Mouse (Mus musculus) stomach, embryonic 14.5 days (tissue): ENCODE results near the gene Bicral. TPM values are rescaled to one million over a fixed set of nuclear protein-coding genes. Genes with fewer than 3 reads are reported as not detected.
"Not testable (repeated sequence)": the region's sequence is repeated elsewhere in the genome, so short reads cannot be mapped to it uniquely, and the experiment has no call there.

Source experiments
- ATAC-seq: fragments of 200-750 bp; cut with Nextera tagmentation; 2 replicates; pipeline ENCODE4 v1.8.0; 2017; ENCODE audit warnings: low read depth, moderate TSS enrichment; ENCODE audit not compliant: insufficient number of reproducible peaks, insufficient read depth, low FRiP score
- H3K27ac ChIP-seq: fragments of 300-500 bp; sonication (generic); 2 replicates; pipeline ENCODE4 v1.5.1; 2014; ENCODE audit warnings: mild to moderate bottlenecking, low read length, moderate library complexity, mixed read lengths
- H3K27me3 ChIP-seq: fragments of 300-500 bp; sonication (generic); 2 replicates; pipeline ENCODE4 v1.6.1; 2014; ENCODE audit warnings: low read length, control low read depth, mixed read lengths; ENCODE audit not compliant: control insufficient read depth, insufficient read depth
- H3K36me3 ChIP-seq: fragments of 300-500 bp; sonication (generic); 2 replicates; pipeline ENCODE4 v1.6.1; 2014; ENCODE audit warnings: mild to moderate bottlenecking, control low read depth, low read length, moderate library complexity, mixed read lengths; ENCODE audit not compliant: control insufficient read depth, insufficient read depth
- H3K4me1 ChIP-seq: fragments of 300-500 bp; sonication (generic); 2 replicates; pipeline ENCODE4 v1.6.1; 2014; ENCODE audit warnings: low read length, control low read depth, mixed read lengths; ENCODE audit not compliant: control insufficient read depth, insufficient read depth
- H3K4me2 ChIP-seq: fragments of 300-500 bp; sonication (generic); replicated peaks from 2 replicates; pipeline ENCODE4 v1.6.1; 2014; ENCODE audit warnings: low read depth, low read length, control low read depth
- H3K4me3 ChIP-seq: fragments of 300-500 bp; sonication (generic); 2 replicates; pipeline ENCODE4 v1.5.1; 2014; ENCODE audit warnings: low read depth, low read length, control low read depth
- H3K9ac ChIP-seq: fragments of 300-500 bp; sonication (generic); replicated peaks from 2 replicates; pipeline ENCODE4 v1.6.1; 2014; ENCODE audit warnings: low read depth, mild to moderate bottlenecking, control low read depth, low read length, moderate library complexity, mixed read lengths
- H3K9me3 ChIP-seq: fragments of 300-500 bp; sonication (generic); 2 replicates; pipeline ENCODE4 v1.6.1; 2016; ENCODE audit warnings: low read depth, low read length, control low read depth; ENCODE audit not compliant: control insufficient read depth
- WGBS: fragments of 180-500 bp; shearing (Covaris S2); extraction: QIAGEN DNeasy Blood & Tissue Kit; methylation state at CpG from one replicate; pipeline ENCODE4 v1.1.7; 2014; 5-methylcytosine and 5-hydroxymethylcytosine counted together
- polyA plus RNA-seq: library from polyadenylated mRNA; unstranded; fragments of >200 nt; fragmentation: Nextera tagmentation; extraction: Ambion mirVana; gene quantifications from 2 replicates; pipeline ENCODE4 v1.2.1, GENCODE M21; 2014

Gene Bicral
- polyA plus RNA-seq, 1 experiment from 2014 or later = 6.6 TPM

DNA sequence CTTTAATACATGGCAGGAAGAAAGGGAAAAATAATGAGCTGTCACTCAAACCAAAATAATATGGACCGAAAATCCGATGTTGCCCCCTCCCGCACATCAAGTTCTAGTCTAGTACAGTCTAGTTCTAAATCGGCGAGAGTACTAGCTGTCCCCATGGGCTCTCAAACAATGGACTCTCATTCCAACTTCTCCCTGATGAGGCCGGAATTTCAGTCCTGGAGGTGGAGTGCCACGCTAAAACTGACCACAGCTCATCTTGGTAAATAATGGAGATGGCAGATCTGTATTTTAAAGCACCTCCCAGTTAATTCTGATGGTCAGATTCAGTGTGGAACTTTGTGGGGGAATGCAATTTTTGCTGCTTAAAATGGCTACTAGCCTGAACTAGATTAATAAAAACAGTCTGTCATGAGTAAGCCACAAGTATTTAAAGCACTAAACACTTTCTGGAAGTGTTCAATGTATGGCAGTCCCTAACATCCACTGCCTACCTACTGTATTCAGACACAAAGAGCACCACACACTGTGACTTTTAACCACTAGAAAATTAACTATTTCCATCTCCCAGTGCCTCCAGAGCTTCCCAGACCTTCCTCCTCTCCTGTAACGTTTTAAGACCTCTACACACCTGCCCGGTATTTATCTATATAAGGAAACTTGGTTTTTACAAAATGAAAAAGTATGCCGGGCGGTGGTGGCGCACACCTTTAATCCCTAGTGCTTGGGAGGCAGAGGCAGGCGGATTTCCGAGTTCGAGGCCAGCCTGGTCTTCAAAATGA, 2.8 kb downstream of the Bicral start:
- Histone ChIP-seq H3K27ac (peak overlapping the region; percentile 100), H3K9ac (peak overlapping the region; percentile 100), H3K4me1 (peaks cover 19% of the 10 kb centered on the region), H3K9me3 (no peaks in the 10 kb centered on the region), H3K27me3 (no peaks in the 10 kb centered on the region), H3K36me3 (no peaks in the 10 kb centered on the region), H3K4me2 (peak overlapping the region; percentile 61), H3K4me3 (peak overlapping the region; percentile 96)
- 55% methylated on average over 15 of the region's 15 CpGs for WGBS
- ATAC-seq = no peak

- no peak for ATAC-seq
- peak overlapping the region; percentile 59; the same call in 1 of the 2 replicates for H3K27ac ChIP-seq
- peak overlapping the region; percentile 61; the same call in 1 of the 2 replicates for H3K4me2 ChIP-seq
- no peaks in the 10 kb centered on the region for H3K36me3 ChIP-seq
- 64% methylated on average over 8 of the region's 8 CpGs for WGBS
- H3K4me3 ChIP-seq = 0 out of 2 replicates have a peak overlapping the region, but pooled peaks have one; percentile 96
- H3K9ac ChIP-seq = no peak overlapping the region
- H3K27me3 ChIP-seq = no peaks in the 10 kb centered on the region
- no peaks in the 10 kb centered on the region for H3K9me3 ChIP-seq
- H3K4me1 ChIP-seq = peaks cover 19% of the 10 kb centered on the region
Measured at GRCm38 (mm10) chr17:46854640-46855110, 3.6 kb downstream of the Bicral start.

DNA sequence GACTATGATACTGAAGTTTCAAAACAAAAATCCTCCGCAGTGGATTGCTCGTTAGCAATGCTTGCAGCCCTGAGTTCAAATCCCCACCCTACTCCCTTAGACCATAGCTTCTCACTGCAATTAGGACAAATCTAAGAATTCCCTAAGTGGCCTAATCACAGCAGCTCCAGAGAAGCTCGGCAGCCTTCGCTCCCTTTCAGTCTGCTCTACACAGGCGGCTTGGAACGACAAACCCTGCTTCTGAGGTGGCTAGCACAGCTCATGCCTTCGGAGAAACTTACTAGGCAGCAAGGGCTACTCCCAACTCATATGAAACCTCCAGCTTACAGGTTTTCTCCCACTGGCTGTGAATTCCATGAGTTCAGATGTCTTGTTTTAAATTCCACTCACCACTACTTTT, 4.2 kb downstream of the Bicral start:
- H3K9me3 ChIP-seq = no peaks in the 10 kb centered on the region
- 85% methylated on average over 7 of the region's 7 CpGs for WGBS
- no peak for ATAC-seq
- no peak overlapping the region for H3K4me3 ChIP-seq
- peaks cover 17% of the 10 kb centered on the region for H3K4me1 ChIP-seq
- H3K27ac ChIP-seq = peak overlapping the region; percentile 59; the same call in 1 of the 2 replicates
- no peaks in the 10 kb centered on the region for H3K27me3 ChIP-seq
- H3K4me2 ChIP-seq = no peak overlapping the region
- H3K9ac ChIP-seq = no peak overlapping the region
- H3K36me3 ChIP-seq = no peaks in the 10 kb centered on the region

GRCm38 (mm10) chr17:46853281-46853680, 5.0 kb downstream of the Bicral start:
- 35% methylated on average over 6 of the region's 6 CpGs for WGBS
- ATAC-seq = no peak
- no peaks in the 10 kb centered on the region for H3K27me3 ChIP-seq
- H3K36me3 ChIP-seq = no peaks in the 10 kb centered on the region
- peaks cover 16% of the 10 kb centered on the region for H3K4me1 ChIP-seq
- peak overlapping the region; percentile 61 for H3K27ac ChIP-seq
- H3K9ac ChIP-seq = no peak overlapping the region
- no peak overlapping the region for H3K4me2 ChIP-seq
- H3K4me3 ChIP-seq = no peak overlapping the region
- H3K9me3 ChIP-seq = no peaks in the 10 kb centered on the region

GRCm38 (mm10) chr17:46852725-46853124, 5.6 kb downstream of the Bicral start:
- Histone ChIP-seq H3K9ac (no peak overlapping the region), H3K4me1 (peaks cover 16% of the 10 kb centered on the region), H3K27ac (peak overlapping the region; percentile 61; the same call in 1 of the 2 replicates), H3K36me3 (no peaks in the 10 kb centered on the region), H3K4me3 (no peak overlapping the region), H3K9me3 (no peaks in the 10 kb centered on the region), H3K27me3 (no peaks in the 10 kb centered on the region), H3K4me2 (no peak overlapping the region)
- WGBS = 16% methylated on average over 6 of the region's 6 CpGs
- no peak for ATAC-seq

GRCm38 (mm10) chr17:46847206-46847605, 11.1 kb downstream of the Bicral start:
- no peak overlapping the region for H3K4me3 ChIP-seq
- no peaks in the 10 kb centered on the region for H3K27me3 ChIP-seq
- no peaks in the 10 kb centered on the region for H3K36me3 ChIP-seq
- no peak for ATAC-seq
- H3K9ac ChIP-seq = no peak overlapping the region
- no peaks in the 10 kb centered on the region for H3K9me3 ChIP-seq
- H3K27ac ChIP-seq = no peak overlapping the region
- H3K4me1 ChIP-seq = no peaks in the 10 kb centered on the region
- H3K4me2 ChIP-seq = no peak overlapping the region
- 92% methylated on average over 7 of the region's 7 CpGs for WGBS

DNA sequence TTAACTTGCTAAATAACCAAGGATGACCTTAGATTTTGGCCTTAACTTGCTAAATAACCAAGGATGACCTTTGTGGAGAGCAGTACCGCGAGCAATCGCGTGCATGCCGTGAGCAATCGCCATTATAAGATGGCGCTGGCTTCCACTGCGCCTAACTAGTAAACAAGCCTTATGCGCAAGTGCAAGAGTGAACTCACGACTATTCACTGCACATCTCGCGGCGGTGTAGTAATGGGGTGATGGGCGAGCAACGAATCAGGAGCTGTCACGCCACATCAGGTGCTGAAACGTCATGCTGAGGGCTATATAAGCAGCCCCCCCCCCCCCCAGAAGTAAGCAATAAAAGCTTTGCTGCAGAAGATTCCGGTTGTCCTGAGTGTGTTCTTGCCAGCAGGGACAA, 11.7 kb downstream of the Bicral start:
- H3K9ac ChIP-seq, H3K9me3 ChIP-seq, H3K4me1 ChIP-seq, H3K4me3 ChIP-seq, H3K27ac ChIP-seq, H3K27me3 ChIP-seq, ATAC-seq, H3K4me2 ChIP-seq, H3K36me3 ChIP-seq: not testable (repeated sequence)
- 94% methylated on average over 18 of the region's 18 CpGs for WGBS

- H3K4me1 ChIP-seq = no peaks in the 10 kb centered on the region
- no peaks in the 10 kb centered on the region for H3K9me3 ChIP-seq
- H3K4me2 ChIP-seq = no peak overlapping the region
- no peaks in the 10 kb centered on the region for H3K36me3 ChIP-seq
- no peak overlapping the region for H3K27ac ChIP-seq
- no peak for ATAC-seq
- H3K9ac ChIP-seq = no peak overlapping the region
- H3K27me3 ChIP-seq = no peaks in the 10 kb centered on the region
- WGBS = 80% methylated on average over 12 of the region's 12 CpGs
- no peak overlapping the region for H3K4me3 ChIP-seq
Measured at GRCm38 (mm10) chr17:46845262-46845661, 13.0 kb downstream of the Bicral start.
